Mouse (Mus musculus) urinary bladder, adult 2 months (tissue): ENCODE results near the gene Leng1. TPM values are rescaled to one million over a fixed set of nuclear protein-coding genes. Genes with fewer than 3 reads are reported as not detected.
A peak's percentile ranks its signal among the peaks of the same experiment; 100 is the strongest.

ENCODE experiments used
- DNase-seq: peaks from one replicate; pipeline ENCODE4 v3.0.0; 2022; ENCODE audit warnings: low spot score
- polyA plus RNA-seq: library from polyadenylated mRNA; depleted of rRNA; stranded (reverse); fragments of >200 nt; gene quantifications from 2 replicates; pipeline ENCODE4 v1.2.3, GENCODE M21; 2012

Leng1 gene
- polyA plus RNA-seq, 1 experiment = 14.0 TPM

GRCm38 (mm10) chr7:3692382-3692986 is 26.8 kb upstream of the Leng1 start, which contains the start of gene Tsen34:
TSS of gene Tsen34 (plus strand) at chr7:3692863.
- DNase-seq = no peak

DNA sequence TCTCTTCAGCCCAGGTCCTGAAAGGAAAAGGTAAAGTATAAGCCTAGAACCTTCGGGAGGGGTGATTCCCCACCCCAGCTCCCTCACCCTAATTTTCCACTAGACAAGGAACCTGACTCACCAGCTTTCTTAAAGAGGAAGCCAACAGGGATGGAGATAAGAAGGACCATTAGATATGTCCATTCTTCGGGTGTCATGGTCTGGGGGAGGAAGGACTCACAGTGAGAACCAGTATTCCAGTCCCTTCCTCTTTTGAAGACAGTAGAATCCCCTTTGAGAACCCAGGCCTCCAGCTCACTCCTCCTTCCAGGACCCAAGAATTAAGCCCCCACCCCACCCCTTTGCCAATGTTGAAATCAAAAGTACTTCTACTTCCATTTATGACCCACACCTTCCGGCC is 26.3 kb upstream of the Leng1 start:
- DNase-seq = no peak

DNA sequence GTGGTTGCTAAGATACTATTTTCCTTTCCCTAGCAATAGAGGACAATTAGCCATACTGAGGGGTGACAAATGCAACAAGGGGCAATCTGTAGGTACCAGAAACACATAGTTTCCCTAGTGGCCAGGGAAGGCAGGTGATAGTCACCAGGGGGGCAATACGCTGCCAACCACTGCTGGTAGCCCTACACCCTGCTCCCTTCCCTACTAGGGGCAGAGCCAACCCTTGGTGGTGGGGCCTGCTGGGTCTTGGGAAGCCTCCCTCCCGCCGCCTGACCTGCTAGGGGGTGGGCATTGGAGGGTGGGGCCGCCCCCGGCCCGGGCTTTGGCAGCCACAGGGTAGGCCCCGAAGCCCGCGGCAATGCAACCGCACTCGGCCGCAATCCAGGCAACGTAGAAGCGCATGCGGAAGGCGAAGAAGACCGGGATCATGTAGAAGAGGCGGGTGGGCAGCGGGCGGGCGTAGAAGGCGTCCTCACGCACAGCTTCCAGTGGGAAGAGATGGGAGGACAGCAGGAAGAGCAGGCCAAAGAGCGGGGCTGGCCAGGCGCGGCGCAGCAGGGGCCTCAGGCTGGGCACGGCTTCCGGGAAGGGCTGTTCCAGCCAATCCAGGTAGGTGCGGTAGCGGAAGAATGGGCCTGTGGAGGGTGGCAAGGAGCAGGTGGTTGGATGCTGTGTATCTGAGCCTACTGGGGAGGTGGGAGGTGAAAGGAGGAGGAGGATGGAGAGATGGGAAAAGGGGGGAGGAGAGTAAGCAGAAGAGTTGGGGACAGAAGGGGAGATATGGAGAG is 20.0 kb upstream of the Leng1 start:
- no peak for DNase-seq

DNA sequence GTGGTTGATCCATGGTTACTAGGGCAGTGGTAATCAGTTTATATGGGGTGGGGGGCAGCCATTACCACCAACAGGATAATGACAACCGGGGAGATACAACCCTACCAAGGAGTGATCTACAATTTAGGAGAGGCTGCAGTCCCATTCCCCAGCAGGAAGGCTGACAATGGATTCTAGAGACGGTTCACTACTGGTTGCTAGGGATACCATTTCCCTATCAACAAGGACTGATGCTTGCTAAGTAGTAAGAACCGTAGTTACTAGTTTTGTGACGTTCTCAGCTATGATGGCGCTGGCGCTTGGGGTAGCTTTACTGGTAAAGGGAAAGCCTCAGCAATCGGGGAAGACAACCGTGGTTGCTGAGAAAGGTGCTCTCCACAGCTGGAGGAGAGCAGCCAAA is 19.1 kb upstream of the Leng1 start:
- DNase-seq = no peak

- no peak for DNase-seq
Observed at GRCm38 (mm10) chr7:3683908-3684550, 18.4 kb upstream of the Leng1 start.

DNA sequence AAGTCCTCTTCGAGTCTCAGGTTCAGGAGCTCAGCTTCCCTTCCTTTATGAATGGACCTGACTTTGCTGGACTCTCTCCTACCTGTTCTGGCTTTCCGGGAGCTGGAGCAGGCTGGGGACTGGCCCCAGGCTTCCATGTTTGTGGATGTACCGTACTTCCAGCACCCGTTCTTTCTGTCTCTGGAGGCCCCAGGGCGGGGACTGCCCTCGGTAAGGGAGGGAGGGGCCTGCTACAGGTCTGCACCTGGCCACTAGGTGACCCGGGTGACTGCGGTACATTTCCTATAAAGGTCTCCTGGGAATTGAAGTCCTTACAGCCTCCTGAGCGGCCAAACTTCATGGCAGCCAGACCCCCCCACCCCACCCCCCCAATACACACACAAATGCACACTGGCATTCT is 11.7 kb upstream of the Leng1 start, which contains the start of gene Tmc4:
Tmc4 (minus strand) TSS at position 212 of the 400 bp plus-strand sequence.
- DNase-seq = peak; percentile 49

- DNase-seq = no peak
Observed at GRCm38 (mm10) chr7:3676371-3676770, 10.7 kb upstream of the Leng1 start.

DNA sequence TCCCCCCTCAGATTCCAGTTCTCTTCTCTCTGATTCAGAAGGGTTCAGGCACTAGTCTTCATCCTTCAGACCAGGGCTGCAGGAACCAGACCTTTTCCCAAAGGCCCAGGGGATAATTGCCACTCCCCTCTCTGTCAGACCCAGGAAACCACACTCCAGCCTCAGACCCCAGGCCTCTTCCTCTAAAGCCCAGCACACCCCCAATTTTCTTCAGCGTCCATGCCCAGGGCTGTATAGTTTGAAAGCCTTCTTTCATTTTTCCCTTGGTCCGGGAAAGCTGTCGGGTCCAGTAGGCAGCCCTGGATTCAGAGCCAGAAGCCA is 9.5 kb upstream of the Leng1 start:
- DNase-seq = no peak

- peak; percentile 53 for DNase-seq
Observed at GRCm38 (mm10) chr7:3674507-3675227, 9.0 kb upstream of the Leng1 start.

- no peak for DNase-seq
Observed at GRCm38 (mm10) chr7:3666921-3667391, 1.3 kb upstream of the Leng1 start.

GRCm38 (mm10) chr7:3664524-3665214 is 971 bp downstream of the Leng1 start:
- DNase-seq = no peak

DNA sequence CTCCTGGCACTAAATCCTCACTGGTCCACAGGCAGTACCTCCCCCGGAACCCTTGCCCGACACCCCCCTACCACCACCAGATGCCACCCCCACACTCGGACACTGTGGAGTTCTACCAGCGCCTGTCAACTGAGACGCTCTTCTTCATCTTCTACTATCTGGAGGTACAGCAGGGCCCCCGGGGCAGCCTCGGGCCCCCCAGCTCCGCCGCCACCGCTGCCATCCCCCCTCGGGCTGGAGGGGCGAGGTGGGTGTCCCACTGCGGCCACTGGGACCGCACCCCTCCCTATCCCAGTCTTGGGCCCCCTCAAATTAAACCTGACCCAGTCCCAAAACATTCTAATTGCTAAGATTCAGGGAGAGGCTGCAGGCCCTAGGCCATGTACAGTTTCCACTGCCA is 7.1 kb downstream of the Leng1 start:
- no peak for DNase-seq

DNA sequence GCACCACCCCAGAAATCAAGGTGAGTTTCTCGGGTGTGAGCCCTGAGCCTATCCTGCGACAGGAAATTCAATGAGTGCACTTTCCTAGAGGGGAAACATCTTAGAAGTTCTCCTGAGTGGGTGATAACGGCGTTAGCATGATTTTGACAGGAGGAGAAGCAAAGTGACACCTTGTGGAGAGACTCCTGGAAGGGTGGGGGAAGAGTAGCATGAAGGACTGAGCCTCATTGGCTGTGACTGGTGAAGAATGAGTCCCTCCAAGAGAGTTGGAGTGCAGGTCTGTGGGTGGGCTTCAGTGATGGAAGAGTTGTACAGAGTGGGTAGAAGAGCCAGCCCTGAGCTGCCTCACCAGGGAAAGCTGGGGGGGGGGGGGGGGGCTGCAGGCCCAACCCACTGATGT is 8.7 kb downstream of the Leng1 start:
- DNase-seq = no peak

DNA sequence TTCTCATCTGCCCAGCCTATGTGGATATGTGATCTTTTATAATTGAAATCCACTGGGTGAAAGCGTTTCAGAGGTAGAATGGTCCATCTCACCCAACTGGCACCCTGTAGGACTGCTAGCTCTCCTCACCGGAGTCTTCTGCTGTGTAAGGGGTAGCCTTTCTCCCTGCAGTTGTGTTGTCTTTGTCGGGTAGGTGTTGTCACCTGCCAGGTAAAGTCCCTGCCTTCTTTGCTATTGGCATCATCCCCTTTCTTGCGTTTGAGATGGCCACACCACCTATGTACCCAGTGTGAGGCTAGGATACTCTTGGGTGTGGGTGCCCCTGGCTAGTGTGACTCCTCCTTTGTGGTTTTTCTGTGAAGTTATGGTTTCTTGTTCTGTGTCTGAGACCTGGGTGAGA is 19.0 kb downstream of the Leng1 start:
- DNase-seq = no peak

DNA sequence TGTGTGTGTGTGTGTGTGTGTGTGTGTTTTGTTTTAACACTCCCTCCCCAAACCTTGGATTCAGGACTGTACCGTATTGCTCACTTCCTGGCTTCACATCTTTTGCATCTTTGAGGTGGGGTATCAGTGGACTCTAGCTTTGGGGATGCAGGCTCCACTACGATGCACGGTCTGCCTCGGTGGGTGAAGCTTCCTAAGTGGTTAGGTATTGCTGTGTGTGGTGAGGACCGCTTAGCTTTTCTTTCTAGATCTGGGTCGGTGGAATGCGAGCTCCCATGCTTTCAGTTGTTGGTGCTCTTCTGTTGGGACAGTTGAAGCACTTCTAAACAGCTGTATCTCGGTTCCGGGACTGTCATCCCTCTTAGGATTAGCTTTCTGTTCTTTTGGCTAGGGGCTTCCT is 19.5 kb downstream of the Leng1 start:
- no peak for DNase-seq

GRCm38 (mm10) chr7:3645488-3646025 is 20.1 kb downstream of the Leng1 start:
- DNase-seq = no peak

- peak; percentile 91 for DNase-seq
Observed at GRCm38 (mm10) chr7:3644672-3645487, 20.8 kb downstream of the Leng1 start, which contains the start of gene Cnot3. TSS of gene Cnot3 (plus strand) at chr7:3645268.

GRCm38 (mm10) chr7:3644348-3644671 is 21.3 kb downstream of the Leng1 start:
- no peak for DNase-seq

DNA sequence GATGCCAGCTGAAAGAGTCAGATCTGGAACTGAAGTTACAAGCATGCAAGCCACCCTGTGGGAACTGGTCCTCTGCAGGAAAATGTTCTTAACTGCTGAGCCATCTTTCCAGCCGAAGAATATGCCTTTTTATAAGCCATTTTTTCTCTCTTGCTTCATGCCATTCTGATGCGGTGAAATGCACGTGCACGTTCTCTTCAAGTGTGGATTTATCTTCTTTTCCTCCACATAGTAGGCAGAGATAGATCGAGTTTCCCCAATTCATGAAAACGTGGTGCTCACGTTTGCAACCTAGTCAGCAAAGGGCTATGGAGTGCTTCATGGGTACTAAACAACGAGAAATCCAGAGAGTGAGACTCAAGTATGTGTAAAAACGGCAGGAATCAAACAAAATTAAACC is 21.8 kb downstream of the Leng1 start:
- DNase-seq = no peak

GRCm38 (mm10) chr7:3643412-3643811 is 22.2 kb downstream of the Leng1 start:
- no peak for DNase-seq

GRCm38 (mm10) chr7:3630478-3630815 is 35.2 kb downstream of the Leng1 start:
- DNase-seq = no peak
